Mouse (Mus musculus) kidney, adult 9 months (tissue): Measurements from ENCODE around the gene Sema6d.
A peak's percentile ranks its signal among the peaks of the same experiment; 100 is the strongest.

Source experiments
- DNase-seq: peaks from one replicate; pipeline ENCODE4 v3.0.0; 2022

The Sema6d gene

DNA sequence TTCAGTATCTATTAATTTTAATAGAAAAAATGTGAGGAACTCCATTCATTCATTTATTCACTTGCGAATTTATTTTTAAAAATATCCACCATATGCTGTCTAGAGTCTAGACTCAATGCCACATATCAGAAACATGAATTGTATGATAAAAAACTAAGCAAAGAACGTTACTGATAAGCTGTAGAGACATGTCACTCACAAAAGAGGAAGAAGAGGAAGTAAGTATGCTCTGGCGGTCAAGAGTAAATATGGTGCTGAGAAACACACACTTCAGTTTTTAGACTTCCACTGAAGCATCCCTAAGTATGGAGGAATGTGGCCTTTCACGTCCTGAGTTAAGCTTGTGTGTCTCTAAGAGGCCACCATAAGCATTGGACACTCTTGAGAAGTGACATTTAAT is 484.0 kb downstream of the Sema6d start:
- no peak for DNase-seq

DNA sequence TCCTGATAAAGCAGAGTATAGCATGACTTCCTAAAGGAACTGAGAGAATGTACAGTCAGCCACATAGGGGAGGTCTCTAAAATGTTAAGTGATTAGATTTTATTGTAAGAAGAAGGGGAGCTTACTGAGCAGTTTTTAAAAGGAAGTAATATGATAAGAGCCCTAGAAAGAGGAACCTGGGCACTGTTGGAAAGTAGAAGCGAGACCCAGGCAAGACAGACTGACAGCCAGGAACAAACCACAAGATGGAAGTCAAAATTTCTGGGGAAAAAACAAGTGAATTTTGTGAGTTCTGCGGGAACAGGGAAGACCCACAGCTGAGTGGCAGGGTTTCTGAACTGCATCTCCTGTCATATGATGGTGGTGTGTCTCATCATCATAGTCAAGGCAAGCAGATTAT is 486.3 kb downstream of the Sema6d start:
- no peak for DNase-seq

DNA sequence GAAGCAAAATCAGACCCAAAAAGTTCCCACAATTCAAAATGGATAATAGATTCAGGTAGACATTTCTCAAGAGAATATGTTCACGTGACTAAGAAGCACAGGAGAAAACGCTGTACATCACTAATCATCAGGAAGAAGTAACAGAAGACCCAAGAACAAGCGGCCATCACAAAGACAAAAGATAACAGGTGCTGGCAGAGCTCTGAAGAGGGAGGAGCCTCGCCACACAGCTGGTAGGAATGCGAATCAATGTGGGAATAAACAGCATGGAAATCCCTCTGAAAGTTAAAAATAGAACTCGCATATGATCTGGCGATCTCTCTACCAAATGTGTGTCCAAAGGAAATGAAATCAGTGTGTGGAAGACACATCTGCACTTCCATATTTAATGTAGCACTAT is 493.8 kb downstream of the Sema6d start:
- DNase-seq = no peak

DNA sequence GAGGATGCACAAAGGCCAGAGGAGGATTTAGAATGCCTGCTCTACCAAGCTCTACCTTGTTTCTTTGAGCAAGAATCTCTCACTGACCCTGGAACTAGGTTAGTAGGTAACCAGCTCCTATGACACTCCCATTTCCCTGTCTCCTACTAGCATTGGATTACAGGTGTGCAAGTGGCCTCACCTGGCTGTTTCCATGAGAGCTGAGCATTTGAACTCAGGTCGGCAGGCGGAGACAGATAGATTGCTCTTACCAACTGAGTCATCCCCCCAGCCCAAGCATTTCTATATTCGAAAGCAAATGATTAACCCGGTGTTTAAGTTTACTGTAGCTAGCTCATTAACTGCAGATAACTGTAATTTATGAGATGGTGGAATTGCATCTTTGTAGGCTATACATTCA is 503.0 kb downstream of the Sema6d start:
- DNase-seq = no peak

DNA sequence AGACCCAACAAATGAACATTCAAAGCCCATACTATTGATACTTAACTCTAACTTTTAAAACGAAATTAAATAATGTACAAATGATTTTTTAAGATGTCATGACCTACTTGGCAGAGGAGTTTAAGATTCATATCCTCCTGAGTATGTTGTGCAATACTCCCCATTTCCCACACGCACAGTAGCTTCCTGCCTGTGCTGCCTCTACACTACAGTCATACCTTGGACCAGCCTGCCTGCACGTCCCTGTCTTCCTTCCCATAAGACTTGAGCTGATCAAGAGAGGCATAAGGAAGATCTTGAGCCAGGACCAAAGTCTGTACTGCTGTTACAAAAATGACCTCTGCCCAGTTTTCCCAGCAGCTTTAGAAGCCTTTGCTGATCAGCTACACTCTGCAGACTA is 509.2 kb downstream of the Sema6d start:
- no peak for DNase-seq

DNA sequence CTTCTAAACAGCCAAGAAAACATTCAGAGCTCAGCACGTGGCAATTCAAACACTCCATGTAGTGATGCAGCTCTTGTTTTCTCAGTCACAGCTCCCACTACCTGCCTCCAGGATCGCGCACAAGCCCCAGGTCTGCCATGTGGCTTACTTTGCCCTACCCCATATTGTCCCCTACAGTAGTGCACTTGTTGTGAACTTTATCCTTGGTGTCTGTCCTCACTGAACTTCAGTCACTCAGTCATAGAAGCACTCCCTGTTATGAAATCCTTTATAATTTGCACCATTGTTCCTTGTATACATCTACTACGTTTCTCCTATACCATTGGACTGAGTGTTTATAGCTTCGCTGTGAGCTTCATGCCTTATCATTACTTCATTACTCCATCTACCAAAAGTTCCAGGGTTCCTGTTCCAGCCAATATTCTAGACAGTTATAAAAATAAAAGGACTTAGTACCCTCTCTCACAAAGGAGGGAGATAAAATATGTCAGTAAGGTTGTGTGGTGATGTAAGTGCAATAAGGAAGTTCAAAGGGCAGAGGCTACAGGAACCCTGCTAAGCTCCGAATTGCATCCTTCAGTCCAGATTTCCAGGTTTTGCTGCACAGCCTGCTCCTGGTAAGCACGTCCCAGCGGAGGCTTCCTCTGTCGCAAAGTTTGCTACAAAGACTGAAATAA is 512.1 kb downstream of the Sema6d start:
- no peak for DNase-seq

DNA sequence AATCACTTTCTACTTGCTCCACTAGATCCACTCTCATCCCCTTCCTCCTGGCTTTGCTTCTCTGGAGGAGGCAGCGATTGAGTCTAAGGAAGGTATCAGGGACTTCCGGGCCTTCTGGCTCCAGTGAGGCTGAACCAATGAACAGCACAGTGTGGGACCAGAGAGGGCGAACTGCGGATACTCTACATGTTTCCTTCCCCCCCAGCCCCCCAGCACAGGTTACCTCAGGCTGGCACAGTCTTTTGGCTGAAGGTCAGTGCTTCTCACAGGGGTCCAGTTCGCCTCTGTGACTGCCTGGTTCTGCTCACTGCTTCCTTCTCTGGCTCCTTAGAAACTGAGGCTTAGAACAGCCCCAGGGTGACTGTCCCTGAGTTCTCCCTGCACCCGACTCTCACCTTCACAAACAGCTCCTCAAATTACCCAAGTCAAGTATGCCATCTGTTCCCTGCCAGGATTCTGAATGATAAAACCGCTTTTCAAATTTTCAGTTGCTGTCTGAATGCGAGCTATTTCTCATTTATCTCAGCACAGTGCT is 512.7 kb downstream of the Sema6d start:
- DNase-seq = no peak

DNA sequence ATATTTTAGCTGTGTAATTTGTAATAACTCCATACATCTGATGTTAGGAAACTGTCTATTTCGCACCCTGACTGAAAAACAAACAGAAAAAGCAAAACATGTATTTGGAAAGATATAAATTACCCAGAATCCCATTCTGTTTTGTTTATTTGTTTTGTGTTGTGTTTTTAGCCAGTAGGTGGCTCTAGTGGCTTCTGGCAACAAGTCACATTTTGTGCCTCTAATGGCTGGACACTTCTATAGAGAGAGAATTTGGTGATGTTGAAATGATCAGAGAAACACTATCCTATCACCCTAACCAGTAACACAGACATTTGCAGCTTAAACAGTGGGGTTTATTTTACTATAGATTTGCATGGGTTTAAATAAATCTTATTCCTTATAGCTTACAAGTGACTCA is 515.6 kb downstream of the Sema6d start:
- DNase-seq = peak; percentile 30

DNA sequence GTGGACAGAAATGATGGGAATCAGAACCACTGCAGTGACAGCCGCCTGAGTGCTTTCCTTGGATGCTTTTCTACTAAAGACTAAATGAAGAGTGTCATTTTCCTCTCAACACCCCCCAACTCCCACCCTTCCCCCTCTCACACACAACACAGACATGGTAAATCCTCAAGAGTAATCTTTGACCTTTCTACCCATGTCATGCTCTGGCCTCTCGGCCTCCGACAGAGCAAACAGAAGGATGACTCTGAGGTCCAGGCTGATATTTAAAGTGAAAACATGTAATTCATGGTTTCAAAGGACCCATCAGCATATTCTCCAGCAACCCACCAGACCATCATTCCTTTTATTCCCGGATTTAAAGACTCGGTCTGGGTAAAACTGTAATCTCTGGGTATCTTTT is 518.2 kb downstream of the Sema6d start:
- no peak for DNase-seq

DNA sequence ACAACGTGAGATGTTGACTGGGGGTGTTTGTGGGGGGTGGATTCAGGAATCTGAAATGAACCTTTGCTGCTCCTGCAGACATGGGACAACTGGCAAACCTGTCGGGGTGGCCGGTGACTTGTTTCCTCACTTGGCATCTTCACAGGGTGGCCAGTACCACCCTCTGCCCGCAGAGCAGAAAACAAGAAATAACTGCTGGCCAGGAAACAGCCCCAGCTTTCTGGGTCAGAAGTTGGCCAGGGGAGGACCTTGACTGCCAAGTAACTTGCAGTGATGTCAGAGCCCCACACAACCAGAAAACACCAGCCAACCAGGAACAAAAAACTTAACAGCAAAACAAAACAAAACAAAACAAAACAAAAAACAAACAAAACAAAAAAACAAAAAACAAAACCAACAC is 518.8 kb downstream of the Sema6d start:
- peak; percentile 28 for DNase-seq

DNA sequence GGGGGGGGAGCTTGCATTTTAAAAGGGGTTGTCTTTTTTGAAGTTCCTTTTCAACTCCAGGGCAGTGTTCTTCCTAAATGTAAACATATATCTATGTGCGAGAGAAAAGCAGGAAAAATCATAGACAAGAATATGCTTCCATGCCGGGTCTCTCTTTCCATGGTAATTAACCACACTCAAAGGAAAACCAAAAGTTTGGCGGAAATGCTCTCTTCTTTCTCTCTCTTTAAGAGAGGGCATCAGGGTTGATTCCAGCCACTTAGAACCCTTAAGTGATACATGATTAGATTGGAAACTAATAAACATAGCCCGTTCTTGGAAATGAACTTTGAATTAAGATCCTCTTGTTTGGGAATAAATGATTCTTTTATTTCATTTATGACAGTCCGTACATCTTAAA is 519.2 kb downstream of the Sema6d start:
- no peak for DNase-seq

DNA sequence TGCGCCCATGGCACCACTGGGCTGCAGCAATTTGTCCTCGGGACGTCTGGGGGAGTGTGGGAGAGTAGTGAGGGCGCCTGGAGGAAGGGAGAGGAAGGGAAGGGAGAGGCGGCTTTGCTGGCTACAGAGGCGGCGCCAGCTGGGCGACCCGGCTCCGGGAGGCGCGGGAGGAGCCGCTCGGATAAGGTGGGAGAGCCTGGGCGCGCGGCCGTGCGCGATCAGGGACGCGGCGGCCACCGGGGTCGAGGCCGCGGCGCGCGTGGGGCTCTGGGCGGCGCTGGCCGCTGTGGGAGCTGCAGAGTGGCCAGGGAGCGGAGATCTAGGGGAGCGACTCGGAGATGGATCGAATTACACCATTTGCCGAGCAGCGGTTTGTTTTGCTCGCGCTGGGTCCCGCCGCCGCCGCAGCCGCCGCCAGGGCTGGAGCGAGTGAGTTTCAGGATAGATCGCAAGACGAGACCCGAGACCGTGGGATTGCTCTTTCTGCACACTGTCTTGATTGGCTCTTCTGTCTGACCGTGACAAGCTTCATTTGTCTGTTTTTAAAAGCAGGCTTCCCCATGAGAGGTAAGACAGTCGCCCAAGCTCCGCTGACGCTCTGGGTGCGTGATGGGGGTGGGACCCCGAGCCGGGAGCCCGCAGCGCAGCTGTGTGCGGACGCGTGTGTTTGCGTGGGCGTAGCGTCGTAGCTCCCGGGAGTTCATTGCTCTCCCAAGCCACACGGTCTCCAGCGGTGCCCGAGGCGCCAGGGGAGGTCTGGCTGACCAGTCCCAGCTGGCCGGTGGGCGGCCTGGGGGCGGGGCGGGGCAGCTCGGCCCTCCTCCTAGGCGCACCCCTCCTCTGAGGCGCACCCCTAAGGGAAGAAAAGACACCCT is 520.2 kb downstream of the Sema6d start:
- DNase-seq = peak; percentile 84

DNA sequence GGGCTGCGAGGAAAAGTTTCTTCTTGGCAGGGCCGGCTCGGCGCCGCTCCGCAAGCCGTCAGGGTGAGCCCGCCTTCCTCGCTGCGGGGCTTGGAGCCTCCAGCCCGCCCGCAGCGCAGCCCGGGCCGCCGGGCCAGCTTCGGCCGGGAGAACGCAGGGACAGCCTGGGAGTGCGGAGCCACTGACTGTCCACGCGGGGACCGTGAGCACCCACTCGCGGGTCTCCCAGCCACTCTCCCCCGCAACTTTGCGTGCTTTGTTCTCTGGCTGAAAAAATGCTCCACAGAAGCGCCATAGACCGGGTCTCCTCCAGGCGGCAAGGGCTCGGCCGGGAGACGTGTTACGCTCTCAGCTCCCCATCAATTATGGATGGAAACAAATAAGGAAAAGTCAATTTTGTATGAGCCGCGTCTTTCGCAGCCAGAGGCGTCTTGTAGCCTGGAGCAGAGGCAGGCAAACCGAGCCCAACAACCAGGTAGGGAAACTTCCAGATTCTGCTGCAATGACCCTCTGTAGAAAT is 520.9 kb downstream of the Sema6d start:
- peak; percentile 15 for DNase-seq

DNA sequence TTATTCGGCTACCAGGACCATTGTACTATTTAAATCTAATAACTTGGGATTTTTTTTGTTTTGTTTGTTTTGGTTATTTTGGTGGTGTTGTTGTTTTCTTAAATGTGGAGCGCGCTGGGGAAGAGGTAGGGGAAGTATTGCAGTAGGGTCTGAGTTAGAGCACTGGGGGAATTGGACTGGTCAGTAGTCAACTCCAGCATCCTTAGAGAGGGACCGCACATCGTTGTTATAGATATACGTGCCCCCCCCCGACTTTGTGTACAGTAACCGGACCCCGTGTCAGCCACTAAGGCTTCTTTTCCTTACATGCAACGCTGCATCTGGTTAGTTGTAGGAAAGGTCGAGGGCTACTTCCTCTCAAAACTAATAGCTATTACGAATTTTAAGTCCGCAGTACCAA is 521.5 kb downstream of the Sema6d start:
- no peak for DNase-seq

DNA sequence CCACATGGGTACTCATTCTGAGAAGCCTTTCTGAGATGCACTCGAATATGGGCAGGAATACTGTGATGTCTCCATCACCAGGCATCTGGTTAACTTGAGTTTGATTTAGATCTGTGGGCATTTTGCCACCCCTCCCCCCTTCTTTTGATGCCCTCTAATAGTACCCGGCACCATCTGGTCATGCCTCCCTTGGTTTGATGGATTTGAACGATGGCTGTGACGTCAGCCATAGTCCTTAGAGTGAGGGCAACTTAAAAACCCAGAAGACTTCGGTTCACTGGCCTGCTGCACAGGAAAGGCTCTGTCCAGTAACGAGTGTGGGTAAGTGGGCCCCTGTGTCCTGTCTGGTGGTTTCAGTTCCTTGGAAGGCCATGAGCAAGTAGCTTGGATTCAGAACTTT is 522.5 kb downstream of the Sema6d start:
- no peak for DNase-seq

DNA sequence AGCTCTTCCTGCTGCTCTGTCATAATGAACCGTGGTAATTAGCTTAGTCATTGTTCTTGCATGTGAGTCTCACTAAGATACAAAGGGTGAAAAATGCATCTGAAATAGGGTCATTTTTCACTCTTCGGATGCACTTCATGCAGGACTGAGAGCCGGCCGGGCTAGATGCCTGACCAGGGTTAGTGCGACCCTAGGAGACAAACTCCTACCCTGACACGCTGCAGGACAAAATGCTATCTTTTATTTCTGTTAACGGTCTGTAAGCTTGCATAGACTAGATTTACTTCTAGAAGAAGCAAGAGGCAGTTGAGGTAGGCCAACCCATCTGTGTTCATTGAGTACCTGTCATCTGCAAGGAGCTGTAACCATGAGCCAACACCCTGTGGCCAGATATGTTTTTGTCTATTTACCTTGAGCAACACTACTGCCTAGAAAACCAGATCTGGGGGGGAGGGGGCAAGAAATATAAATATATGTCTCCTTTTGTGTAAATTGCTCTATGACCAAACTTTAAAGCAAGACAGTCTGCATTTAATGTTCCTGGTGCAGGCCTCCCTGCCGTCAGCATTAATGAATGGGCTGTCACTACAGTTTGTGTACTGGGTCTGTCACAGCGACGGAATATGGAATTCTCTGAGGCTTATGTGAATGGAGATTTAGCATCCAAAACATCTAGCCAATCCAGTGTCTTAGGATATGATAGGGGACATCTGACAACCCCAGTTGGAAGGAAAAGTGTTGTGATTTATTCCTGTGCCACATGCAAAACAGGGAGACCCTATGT is 523.1 kb downstream of the Sema6d start:
- no peak for DNase-seq

DNA sequence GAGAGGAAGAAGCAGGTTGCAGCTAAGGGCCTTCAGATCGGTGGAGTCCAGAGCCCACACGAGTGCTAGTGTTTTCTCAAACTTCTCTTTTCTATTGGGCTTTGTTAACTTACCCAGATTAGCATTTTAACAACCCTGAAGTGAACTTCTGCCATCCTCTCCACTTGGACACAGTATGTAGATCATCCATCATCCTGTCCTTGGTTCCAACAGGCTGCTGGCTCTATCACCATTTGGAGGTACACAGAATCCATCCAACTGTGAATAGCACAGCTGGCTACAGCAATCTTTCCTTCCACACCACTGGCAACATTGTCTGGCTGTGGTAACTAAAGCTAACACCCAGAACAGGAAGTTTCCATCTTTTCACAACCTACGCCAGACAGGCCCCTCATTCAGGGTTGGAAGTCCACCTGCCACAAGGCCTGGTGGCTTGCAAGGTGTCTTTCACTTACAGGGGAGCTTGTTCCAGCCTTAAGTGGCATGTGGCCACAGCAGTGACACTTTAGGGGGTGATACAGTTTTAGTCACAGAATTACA is 524.0 kb downstream of the Sema6d start:
- no peak for DNase-seq

DNA sequence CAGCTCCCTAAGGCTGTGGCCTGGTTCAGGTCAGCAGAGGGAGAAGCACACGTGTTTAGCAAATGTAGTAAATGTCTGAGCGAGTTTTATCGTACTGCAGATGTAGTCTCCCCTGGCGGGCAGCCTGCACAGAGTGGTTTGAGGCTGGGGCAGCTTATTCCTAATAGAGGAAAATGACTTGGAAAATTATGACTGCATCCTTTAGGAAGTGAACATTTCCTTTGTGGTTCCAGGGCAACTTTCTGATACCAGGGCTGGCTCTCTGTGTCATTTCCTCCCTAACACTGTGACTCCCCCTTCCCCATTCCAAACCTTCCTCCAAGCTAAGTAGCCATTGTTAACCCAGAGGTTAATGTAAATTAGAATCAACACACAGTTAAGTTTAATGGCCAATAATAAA is 527.0 kb downstream of the Sema6d start:
- DNase-seq = peak; percentile 24

DNA sequence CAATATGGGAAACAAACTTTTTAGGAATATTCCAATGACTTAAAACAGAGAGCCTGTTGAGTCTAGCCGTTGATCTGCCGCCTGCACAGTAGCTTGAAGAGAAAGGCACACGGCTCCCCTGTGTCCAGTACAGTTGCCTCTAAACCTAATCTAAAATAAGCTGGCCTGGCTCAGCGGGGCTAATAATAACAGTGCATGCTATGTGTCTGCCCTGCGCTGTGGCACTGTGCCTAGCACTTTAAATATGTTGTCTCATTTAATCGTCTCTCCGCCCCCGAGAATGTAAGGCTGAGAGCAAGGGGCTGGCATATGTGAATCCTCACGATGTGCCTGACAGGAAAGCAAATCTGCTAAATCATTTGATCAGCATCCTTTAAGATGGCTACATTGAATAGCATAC is 527.7 kb downstream of the Sema6d start:
- DNase-seq = no peak

DNA sequence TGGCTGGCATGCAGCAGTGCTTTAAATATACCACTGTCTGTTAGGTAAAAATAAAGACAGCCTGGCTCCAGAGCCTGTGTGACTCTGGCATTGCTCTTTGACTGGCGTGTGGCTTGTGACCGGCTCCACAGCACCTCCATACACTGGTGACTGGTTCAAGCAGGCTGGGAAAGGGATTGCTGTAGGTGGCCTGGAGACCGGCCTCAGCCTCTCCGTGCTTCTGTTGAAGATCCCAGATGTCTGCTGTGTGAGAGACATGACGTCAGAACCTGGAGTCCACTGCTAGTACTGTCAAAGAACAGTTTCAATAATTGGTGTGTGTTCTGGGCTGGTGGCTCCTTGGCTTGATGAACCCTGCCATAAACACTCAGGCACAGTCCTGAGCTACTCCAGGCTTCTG is 528.3 kb downstream of the Sema6d start:
- no peak for DNase-seq

DNA sequence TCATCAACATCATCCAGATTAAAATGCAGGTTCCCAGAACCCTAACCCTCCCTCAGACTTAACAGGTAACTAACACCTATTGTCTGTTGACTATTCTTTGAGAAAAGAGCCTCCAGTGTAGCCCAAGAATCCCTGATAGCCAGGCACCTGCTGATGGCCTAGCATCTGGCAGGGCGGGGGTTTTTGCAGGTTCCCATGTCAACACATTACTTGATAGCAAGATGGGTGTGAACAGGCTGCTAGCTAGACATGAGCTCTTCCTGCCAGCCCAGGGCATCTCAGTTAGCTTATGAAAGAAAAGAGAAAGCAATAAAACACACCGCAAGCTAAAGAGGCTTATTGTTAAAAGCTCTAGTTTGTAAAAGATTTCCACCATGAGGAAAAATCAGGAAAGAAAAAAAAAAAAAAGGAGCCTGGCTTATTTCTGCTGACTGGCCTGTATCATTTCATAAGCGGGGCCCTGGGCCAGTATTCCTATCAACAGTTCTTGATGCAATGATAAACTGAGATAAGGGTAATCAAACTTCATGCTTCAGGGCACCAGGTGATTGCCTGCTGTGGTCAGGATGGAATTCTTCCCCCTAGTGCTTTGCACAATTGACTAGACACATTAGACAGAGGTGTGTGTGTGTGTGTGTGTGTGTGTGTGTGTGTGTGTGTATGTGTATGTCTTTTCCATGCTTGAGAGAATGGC is 528.9 kb downstream of the Sema6d start:
- no peak for DNase-seq

DNA sequence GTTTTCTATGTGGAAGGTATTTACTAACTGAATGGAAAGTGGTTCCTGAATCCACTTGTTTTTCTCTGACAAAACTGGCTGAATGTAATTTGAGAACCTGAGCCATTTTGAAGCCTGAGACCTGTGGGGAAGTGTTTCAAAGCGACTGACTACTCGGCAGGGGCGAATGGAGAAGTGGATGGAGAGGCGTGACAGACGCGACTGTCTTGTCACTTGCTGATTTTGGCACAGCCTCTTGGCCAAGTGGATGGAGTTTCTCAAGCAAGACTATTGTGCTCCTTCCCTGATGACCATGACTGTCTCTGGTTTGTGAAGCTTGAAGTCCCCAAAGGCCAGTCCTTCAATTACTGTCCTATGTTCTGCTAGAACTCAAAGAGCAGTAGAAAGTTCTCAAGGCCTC is 530.7 kb downstream of the Sema6d start:
- no peak for DNase-seq
